Mouse (Mus musculus) heart, postnatal 10 days (tissue): ENCODE measurements at regions not wholly inside any gene's neighbourhood (a gene's known extent, or its start where the extent isn't known, plus 50 kb on each side); places are given as distances from the start of the nearest gene placed in this dataset.
A peak's percentile ranks its signal among the peaks of the same experiment; 100 is the strongest.

Source experiments
- DNase-seq, 2 experiments: peaks; one replicate each; pipeline ENCODE4 v3.0.0; 2021
- intact Hi-C: fragments of 180-260 bp; cut with DNase I; formaldehyde crosslinking; loops from one replicate; pipeline ENCODE4 v1.15.1; 2025

- intact Hi-C loops, result no loop called here
- no peak for DNase-seq
Observed at GRCm38 (mm10) chr1:184606541-184606940, 125.9 kb downstream of the Hlx start.

GRCm38 (mm10) chr1:184605666-184606065 lies 126.8 kb downstream of the Hlx start:
- intact Hi-C loops, result no loop called here
- DNase-seq, result no peak

DNA sequence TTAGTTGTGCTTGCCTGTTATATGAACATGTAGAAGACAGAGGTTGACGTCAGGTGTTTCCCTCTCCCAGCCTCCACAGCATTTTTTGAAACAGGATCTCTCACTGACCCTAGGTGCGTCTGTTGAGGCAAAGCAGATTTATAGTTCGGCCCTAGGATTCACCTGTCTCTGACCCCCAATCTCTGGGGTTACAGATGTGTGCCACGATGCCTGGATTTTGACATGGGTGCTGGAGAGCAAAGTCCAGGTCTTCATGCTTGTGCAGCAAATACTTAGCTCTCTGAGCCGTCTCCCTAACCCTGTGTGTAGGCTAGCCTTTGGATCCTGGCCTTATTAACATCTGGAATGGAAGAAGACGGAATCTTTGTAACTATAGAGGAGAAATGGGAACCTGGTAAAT lies 129.3 kb downstream of the Hlx start:
- DNase-seq, result no peak
- intact Hi-C loops, result no loop called here

DNA sequence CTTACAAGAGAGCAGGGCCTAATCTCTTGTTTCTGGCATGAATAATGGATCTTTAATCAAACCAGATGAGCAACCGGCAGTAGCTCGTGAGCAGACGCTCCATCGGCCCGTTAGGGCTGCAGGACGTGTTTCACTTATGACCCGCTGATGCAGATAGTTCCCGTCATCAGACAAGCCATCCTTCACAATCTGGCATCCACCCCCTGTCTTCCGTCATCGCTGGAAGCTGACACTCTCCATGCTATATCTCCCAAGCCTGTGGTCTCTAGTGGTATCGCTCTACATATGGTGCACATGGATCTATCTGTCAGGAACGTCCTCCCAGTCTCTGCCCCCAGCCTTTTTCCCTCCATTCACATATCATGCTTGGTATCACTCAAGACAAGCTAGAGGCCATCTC lies 137.0 kb downstream of the Hlx start:
- DNase-seq, result no peak
- intact Hi-C loops, result no loop called here

GRCm38 (mm10) chr1:184590634-184591033 lies 141.8 kb downstream of the Hlx start:
- intact Hi-C loops, result loop anchor here (2.0 kb wide), 1 partner anchor 126 kb away; no protein-coding TSS in a partner anchor
- peak; percentile 25 to 37 for DNase-seq

DNA sequence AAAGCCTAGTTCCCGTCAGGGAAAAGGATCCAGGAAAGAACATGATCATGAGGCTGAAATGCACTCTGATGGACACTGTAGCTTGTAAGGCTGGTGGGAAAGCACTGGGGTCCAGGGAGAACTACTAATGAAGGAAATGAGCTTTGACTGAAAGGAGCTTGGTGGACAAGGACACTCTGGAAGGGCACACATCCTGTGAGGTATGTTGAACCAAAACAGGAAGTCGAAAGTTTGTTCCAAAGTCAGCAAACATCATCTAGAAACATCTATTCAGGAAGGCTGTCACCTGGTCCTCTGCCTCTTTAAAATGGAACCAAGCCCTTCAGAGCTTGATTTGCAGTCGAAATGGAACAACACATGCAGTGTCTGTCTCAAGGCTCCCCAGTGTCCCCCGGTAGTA lies 143.1 kb downstream of the Hlx start:
- intact Hi-C loops, result no loop called here
- DNase-seq, result no peak

DNA sequence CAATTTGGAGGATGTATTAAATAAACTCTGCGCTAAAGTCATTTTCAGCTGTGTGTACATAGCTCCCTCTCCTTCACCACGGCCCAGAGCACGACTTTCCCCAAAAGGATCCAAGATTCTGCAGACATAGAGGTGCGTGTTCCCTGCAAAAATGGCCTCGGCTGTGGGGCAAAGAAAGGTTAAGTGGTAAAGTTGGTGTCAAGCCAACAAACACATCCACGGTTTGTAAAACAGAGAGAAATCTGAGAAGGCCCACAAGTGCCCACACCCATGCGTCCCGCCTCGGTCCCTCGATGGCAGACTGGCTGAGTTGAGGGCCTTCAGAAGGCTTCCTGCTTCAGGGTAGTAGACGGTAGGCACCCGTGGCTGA lies 147.9 kb downstream of the Hlx start:
- intact Hi-C loops, result no loop called here
- no peak for DNase-seq

GRCm38 (mm10) chr1:184583751-184584504 lies 148.5 kb downstream of the Hlx start:
- DNase-seq, result no peak
- intact Hi-C loops, result no loop called here

DNA sequence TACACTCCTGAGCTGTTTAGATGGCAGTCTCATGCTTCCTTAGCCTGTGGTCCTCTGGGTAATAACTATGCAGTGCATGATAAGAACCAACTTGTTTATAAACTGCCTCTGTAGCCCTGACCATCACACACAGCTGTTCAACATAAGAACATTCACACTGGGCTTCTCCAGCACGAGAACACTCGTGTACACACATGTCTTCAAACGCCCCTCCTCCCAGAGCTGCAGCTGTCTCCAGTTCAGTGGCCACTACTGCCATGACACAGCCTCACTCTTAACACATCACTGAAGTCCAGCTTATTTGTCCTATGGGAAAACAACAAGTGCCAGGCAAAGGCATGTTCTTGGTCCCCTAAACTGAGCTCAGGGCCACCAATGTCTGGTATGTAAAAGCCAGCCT lies 152.9 kb downstream of the Hlx start:
- no peak for DNase-seq
- intact Hi-C loops, result no loop called here

GRCm38 (mm10) chr1:184576527-184576926 lies 155.9 kb downstream of the Hlx start:
- DNase-seq, result no peak
- intact Hi-C loops, result no loop called here

GRCm38 (mm10) chr1:184573325-184573724 lies 159.1 kb downstream of the Hlx start:
- peak; percentile 28 to 33 for DNase-seq
- intact Hi-C loops, result no loop called here

GRCm38 (mm10) chr1:184570681-184571080 lies 161.7 kb downstream of the Hlx start:
- intact Hi-C loops, result no loop called here
- no peak for DNase-seq

GRCm38 (mm10) chr1:184562926-184563325 lies 169.5 kb downstream of the Hlx start:
- DNase-seq, result no peak
- intact Hi-C loops, result no loop called here

GRCm38 (mm10) chr1:184562239-184562638 lies 170.2 kb downstream of the Hlx start:
- intact Hi-C loops, result no loop called here
- no peak for DNase-seq

- DNase-seq, result no peak
- intact Hi-C loops, result no loop called here
Observed at GRCm38 (mm10) chr1:184559543-184559942, 172.9 kb downstream of the Hlx start.

DNA sequence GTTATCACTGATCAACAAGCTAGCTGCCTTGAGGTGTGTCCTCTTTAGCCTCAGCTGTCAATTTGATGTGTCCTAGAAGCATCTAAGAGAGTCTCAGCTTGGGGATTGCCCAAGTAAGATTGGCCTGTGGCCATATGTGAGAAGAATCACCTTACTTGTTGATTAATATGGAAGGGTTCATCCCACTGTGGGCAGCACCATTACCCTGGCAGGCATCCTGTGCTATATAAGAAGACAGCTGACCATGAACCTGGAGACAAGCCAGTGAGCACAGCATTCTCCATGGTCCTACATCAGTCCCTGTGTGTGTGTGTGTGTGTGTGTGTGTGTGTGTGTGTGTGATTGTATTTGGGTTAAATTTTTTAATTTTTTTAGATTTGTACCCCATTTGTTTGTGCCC lies 178.6 kb downstream of the Hlx start:
- intact Hi-C loops, result no loop called here
- no peak for DNase-seq

DNA sequence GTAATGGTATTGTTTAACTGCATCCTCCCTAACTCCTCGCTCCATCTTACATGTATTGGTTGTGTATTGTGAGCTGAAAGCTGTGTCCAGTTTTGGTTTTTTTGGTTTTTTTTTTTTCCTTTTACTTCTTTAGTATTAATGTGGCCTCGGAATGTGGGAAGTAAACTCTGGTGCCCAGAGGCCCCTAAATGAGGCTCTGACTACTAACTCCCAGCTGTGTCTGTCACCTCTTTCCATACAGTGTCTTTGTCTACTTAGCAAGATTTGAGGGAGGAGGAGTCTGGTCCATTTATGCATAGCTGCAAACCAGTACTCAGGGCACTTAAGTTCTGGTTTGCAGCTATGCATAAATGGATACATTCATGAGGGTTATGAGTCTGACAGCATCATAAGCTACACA lies 181.9 kb downstream of the Hlx start:
- DNase-seq, result no peak
- intact Hi-C loops, result no loop called here

DNA sequence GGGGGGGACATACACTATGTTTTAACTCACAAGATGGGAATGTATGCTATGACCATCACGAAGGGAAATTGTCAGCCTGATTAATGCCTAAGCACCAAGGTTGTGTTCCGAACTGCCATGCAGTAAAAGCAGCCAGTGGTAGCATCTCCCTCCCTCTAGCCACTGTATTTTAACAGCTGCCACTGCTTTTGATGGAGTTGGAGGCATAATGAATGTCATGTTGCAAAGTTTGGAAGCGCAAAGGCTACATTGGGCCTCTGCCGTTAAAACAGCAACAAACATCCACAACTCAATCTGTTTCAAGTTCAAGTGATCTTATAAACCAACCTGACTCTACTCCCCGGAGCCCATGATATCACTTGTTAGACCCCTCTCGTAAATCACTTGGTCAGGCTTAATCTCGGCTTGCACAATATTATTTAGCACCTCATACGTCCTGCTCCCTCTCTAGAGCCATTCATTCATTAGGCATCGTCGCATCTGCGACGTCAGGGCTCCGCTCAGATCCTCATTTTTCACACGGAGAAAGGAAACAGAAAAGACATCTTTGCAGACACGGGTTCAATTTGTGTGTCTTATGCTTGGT lies 184.7 kb downstream of the Hlx start:
- intact Hi-C loops, result no loop called here
- no peak for DNase-seq

- no peak for DNase-seq
- intact Hi-C loops, result no loop called here
Observed at GRCm38 (mm10) chr1:184546140-184546661, 186.2 kb downstream of the Hlx start.

DNA sequence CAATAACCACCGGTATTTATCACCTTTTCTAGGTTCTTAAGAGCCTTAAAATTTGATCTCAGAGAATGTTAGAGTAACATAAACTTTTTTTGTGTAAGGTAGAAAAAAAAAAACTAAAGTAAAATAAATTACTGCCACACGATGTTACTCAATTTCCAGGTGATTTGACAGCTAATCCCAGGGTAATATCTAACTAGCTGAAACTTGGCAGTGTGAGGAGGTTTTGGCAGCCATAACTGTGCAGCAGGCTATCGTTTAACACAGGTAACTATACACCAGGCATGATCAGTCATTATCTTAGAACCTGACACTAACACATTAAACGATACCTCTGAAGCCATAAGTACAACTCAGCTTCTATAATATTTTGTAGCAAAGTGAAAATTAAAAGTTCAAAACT lies 187.3 kb downstream of the Hlx start:
- intact Hi-C loops, result no loop called here
- no peak for DNase-seq

- DNase-seq, result no peak
- intact Hi-C loops, result no loop called here
Observed at GRCm38 (mm10) chr1:184542321-184543115, 189.9 kb downstream of the Hlx start.

GRCm38 (mm10) chr1:184539818-184540217 lies 192.6 kb downstream of the Hlx start:
- intact Hi-C loops, result no loop called here
- no peak for DNase-seq
